Mouse (Mus musculus) olfactory bulb, adult 2 months (tissue): Measurements from ENCODE around the gene Sorbs2.

ENCODE experiments used
- CTCF ChIP-seq: fragments of 200-500 bp; IDR thresholded peaks from 2 replicates; pipeline ENCODE4 v1.5.1; 2012; ENCODE audit warnings: low read depth, mild to moderate bottlenecking, low read length, moderate library complexity; ENCODE audit not compliant: insufficient read depth
- POLR2A ChIP-seq: fragments of 200-500 bp; IDR thresholded peaks from 2 replicates; pipeline ENCODE4 v1.6.1; 2012; ENCODE audit warnings: mild to moderate bottlenecking, low read depth, low read length, moderate library complexity; ENCODE audit not compliant: insufficient read depth

GRCm38 (mm10) chr8:45557936-45558335 is 50.3 kb downstream of the Sorbs2 start:
- no peak for TF ChIP-seq CTCF
- TF ChIP-seq POLR2A: no peak
